Mouse (Mus musculus): ENCODE measurements at regions not wholly inside any gene's neighbourhood (a gene's known extent, or its start where the extent isn't known, plus 50 kb on each side); places are given as distances from the start of the nearest gene placed in this dataset.

DNA sequence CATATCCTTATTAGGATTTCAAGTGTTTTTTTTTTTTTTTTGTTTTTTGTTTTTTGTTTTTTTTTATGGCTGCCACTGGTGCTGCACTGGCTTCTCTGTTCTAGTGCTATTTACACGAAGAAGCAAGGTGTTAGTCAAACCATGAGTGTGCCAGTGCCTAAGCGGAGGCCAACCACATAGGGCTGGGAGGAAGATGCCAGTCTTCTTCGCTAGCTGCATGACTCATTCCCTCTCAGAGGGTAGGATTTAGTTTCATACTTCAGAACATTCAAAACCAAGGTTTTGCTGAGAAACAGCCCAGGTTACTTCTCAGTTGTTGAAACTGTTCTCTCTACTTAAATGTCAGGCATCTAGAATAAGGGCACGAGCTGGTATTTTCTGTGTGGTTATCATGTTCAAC is 72.6 kb downstream of the Icos start:
- no peak overlapping the region for H3K9ac ChIP-seq
- WGBS (ENCODE audit: insufficient replicate concordance) = 58% methylated on average over 4 of the region's 4 CpGs
- H3K9me3 ChIP-seq (replicated peaks) = no peaks in the 10 kb centered on the region
- no peaks in the 10 kb centered on the region for H3K4me1 ChIP-seq (replicated peaks)
- H3K27me3 ChIP-seq = no peaks in the 10 kb centered on the region
- H3K4me2 ChIP-seq = no peak overlapping the region
- H3K27ac ChIP-seq (replicated peaks) = no peak overlapping the region
- ATAC-seq (ENCODE audit: insufficient read depth) = no peak
- no peak overlapping the region for H3K4me3 ChIP-seq (replicated peaks)
- no peaks in the 10 kb centered on the region for H3K36me3 ChIP-seq (replicated peaks)

- H3K36me3 ChIP-seq (replicated peaks) = no peaks in the 10 kb centered on the region
- no peaks in the 10 kb centered on the region for H3K27me3 ChIP-seq
- 59% methylated on average over 1 of the region's 1 CpGs for WGBS (ENCODE audit: insufficient replicate concordance)
- H3K4me2 ChIP-seq = no peak overlapping the region
- no peaks in the 10 kb centered on the region for H3K4me1 ChIP-seq (replicated peaks)
- H3K27ac ChIP-seq (replicated peaks) = no peak overlapping the region
- no peak overlapping the region for H3K9ac ChIP-seq
- no peaks in the 10 kb centered on the region for H3K9me3 ChIP-seq (replicated peaks)
- no peak for ATAC-seq (ENCODE audit: insufficient read depth)
- no peak overlapping the region for H3K4me3 ChIP-seq (replicated peaks)
Observed at GRCm38 (mm10) chr1:61053676-61054075, 75.9 kb downstream of the Icos start.

- H3K27ac ChIP-seq (replicated peaks) = no peak overlapping the region
- H3K4me2 ChIP-seq = no peak overlapping the region
- H3K9me3 ChIP-seq (replicated peaks) = no peaks in the 10 kb centered on the region
- 61% methylated on average over 6 of the region's 6 CpGs for WGBS (ENCODE audit: insufficient replicate concordance)
- no peaks in the 10 kb centered on the region for H3K4me1 ChIP-seq (replicated peaks)
- no peak overlapping the region for H3K4me3 ChIP-seq (replicated peaks)
- no peak overlapping the region for H3K9ac ChIP-seq
- H3K36me3 ChIP-seq (replicated peaks) = no peaks in the 10 kb centered on the region
- no peaks in the 10 kb centered on the region for H3K27me3 ChIP-seq
- ATAC-seq (ENCODE audit: insufficient read depth) = no peak
Observed at GRCm38 (mm10) chr1:61054391-61054790, 76.7 kb downstream of the Icos start.

DNA sequence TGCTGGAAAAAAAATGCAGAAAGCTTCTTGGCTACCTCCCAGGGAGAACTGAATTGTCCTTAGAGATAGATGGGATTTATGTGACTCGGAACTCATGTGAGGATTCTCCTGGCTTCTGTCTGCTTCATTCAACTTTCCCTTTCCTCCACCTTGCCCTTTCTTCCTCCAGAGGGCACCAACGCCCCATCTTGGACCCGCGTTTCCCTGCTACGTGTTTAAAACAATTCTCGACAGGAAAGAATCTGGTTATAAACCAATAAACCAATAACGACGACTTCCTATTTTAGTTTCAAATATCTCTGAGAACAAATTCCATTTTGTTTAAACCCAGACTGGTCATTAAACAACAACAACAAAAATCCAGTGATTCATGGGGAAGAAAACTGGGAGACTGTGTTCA is 77.4 kb downstream of the Icos start:
- no peak for ATAC-seq (ENCODE audit: insufficient read depth)

DNA sequence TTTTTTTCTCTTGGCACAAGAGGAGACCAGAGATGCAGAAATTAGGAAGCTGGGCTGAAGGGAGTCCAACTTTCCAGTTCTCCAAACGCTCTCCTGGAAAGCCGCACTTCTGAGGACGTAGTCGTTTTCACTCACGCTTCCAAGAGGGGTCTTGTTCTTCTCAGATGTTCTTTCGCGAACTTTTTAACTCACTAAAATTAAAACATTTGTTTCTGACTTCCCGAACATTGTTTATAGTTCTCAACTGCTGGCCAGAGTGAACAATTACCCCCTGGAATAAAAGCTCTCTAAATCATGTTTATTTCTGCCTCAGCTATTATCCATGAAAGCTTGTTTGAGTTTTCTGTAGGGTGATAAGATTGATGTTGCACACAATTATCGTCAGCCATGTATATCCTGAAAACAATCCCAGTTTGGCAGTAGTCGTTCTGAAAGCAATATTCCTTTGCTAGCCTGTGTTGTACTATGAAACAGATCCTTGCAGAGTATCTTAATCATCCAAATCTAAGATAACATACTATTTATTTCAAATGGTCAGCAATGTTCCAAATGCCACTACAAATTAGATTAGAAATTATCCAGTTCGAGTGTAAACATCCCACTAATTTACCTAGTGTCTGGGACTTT is 82.3 kb downstream of the Icos start:
- Histone ChIP-seq H3K27ac (replicated peaks) (no peak overlapping the region), H3K36me3 (replicated peaks) (no peaks in the 10 kb centered on the region), H3K9me3 (replicated peaks) (no peaks in the 10 kb centered on the region), H3K4me2 (no peak overlapping the region), H3K9ac (no peak overlapping the region), H3K4me3 (replicated peaks) (no peak overlapping the region), H3K4me1 (replicated peaks) (no peaks in the 10 kb centered on the region), H3K27me3 (no peaks in the 10 kb centered on the region)
- WGBS (ENCODE audit: insufficient replicate concordance) = 55% methylated on average over 11 of the region's 11 CpGs
- no peak for ATAC-seq (ENCODE audit: insufficient read depth)

More for the DNA sequence above, 77.4 kb downstream of the Icos start:
- WGBS (ENCODE audit: insufficient replicate concordance) = 8% methylated on average over 8 of the region's 8 CpGs
- H3K4me3 ChIP-seq (replicated peaks) = no peak overlapping the region
- no peaks in the 10 kb centered on the region for H3K27me3 ChIP-seq
- no peak overlapping the region for H3K4me2 ChIP-seq
- no peak overlapping the region for H3K9ac ChIP-seq
- no peak overlapping the region for H3K27ac ChIP-seq (replicated peaks)
- H3K4me1 ChIP-seq (replicated peaks) = no peaks in the 10 kb centered on the region
- no peaks in the 10 kb centered on the region for H3K36me3 ChIP-seq (replicated peaks)
- no peaks in the 10 kb centered on the region for H3K9me3 ChIP-seq (replicated peaks)

- H3K27me3 ChIP-seq = no peaks in the 10 kb centered on the region
- no peak overlapping the region for H3K27ac ChIP-seq (replicated peaks)
- no peaks in the 10 kb centered on the region for H3K4me1 ChIP-seq (replicated peaks)
- H3K9me3 ChIP-seq (replicated peaks) = no peaks in the 10 kb centered on the region
- H3K9ac ChIP-seq = no peak overlapping the region
- H3K4me2 ChIP-seq = no peak overlapping the region
- H3K4me3 ChIP-seq (replicated peaks) = no peak overlapping the region
- WGBS (ENCODE audit: insufficient replicate concordance) = 50% methylated on average over 3 of the region's 3 CpGs
- H3K36me3 ChIP-seq (replicated peaks) = no peaks in the 10 kb centered on the region
- no peak for ATAC-seq (ENCODE audit: insufficient read depth)
Observed at GRCm38 (mm10) chr1:61061892-61062460, 84.2 kb downstream of the Icos start.

DNA sequence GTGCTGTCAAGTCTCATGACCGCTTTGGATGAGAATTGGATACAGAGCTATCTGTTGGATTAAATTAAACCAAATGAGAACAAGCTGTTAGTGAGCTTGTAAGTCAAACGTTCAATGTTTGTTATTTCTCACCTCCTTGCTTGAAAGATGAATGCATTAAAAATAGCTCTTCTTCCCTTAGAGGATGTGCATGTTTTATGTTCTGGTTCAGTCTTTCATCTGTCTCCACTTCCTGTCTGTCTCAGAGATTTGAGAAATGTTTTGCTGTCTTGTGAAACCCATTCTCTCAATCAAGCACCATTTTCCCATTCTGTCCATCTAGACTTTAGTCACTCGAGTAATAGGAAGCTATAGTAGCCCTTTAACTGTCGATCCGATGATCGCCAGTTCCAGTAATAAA is 90.4 kb downstream of the Icos start:
- H3K9me3 ChIP-seq (replicated peaks) = no peaks in the 10 kb centered on the region
- no peak overlapping the region for H3K9ac ChIP-seq
- H3K4me2 ChIP-seq = no peak overlapping the region
- no peaks in the 10 kb centered on the region for H3K27me3 ChIP-seq
- no peaks in the 10 kb centered on the region for H3K36me3 ChIP-seq (replicated peaks)
- no peak overlapping the region for H3K4me3 ChIP-seq (replicated peaks)
- 66% methylated on average over 6 of the region's 6 CpGs for WGBS (ENCODE audit: insufficient replicate concordance)
- H3K4me1 ChIP-seq (replicated peaks) = no peaks in the 10 kb centered on the region
- no peak overlapping the region for H3K27ac ChIP-seq (replicated peaks)
- no peak for ATAC-seq (ENCODE audit: insufficient read depth)

DNA sequence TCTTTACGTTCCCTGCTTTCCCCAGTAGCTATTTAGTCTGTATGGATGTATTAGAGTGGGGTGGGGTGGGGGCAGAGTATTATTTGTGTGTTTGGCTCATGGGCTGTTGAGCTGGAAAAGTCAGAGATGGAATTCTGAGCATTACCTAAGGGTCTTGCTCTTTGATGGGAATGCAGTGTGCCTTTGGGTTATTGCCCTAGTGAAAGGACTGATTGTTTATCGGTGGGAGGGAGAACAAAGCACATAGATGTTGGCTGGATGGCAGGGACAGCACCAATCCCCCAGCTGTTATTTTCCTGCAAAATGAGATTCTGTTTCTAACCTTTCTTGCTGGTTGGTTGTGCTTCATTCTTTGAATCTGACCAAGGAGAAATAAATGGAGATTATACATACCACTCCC is 96.4 kb downstream of the Icos start:
- Histone ChIP-seq H3K36me3 (replicated peaks) (no peaks in the 10 kb centered on the region), H3K27ac (replicated peaks) (no peak overlapping the region), H3K9me3 (replicated peaks) (no peaks in the 10 kb centered on the region), H3K4me1 (replicated peaks) (no peaks in the 10 kb centered on the region), H3K27me3 (no peaks in the 10 kb centered on the region), H3K4me2 (no peak overlapping the region), H3K4me3 (replicated peaks) (no peak overlapping the region), H3K9ac (no peak overlapping the region)
- ATAC-seq (ENCODE audit: insufficient read depth) = no peak
- 58% methylated on average over 2 of the region's 2 CpGs for WGBS (ENCODE audit: insufficient replicate concordance)

GRCm38 (mm10) chr1:61075335-61075734 is 97.6 kb downstream of the Icos start:
- no peak overlapping the region for H3K27ac ChIP-seq (replicated peaks)
- no peak overlapping the region for H3K9ac ChIP-seq
- 43% methylated on average over 1 of the region's 1 CpGs for WGBS (ENCODE audit: insufficient replicate concordance)
- H3K4me3 ChIP-seq (replicated peaks) = no peak overlapping the region
- no peaks in the 10 kb centered on the region for H3K27me3 ChIP-seq
- no peaks in the 10 kb centered on the region for H3K36me3 ChIP-seq (replicated peaks)
- H3K9me3 ChIP-seq (replicated peaks) = no peaks in the 10 kb centered on the region
- no peak overlapping the region for H3K4me2 ChIP-seq
- no peak for ATAC-seq (ENCODE audit: insufficient read depth)
- no peaks in the 10 kb centered on the region for H3K4me1 ChIP-seq (replicated peaks)

DNA sequence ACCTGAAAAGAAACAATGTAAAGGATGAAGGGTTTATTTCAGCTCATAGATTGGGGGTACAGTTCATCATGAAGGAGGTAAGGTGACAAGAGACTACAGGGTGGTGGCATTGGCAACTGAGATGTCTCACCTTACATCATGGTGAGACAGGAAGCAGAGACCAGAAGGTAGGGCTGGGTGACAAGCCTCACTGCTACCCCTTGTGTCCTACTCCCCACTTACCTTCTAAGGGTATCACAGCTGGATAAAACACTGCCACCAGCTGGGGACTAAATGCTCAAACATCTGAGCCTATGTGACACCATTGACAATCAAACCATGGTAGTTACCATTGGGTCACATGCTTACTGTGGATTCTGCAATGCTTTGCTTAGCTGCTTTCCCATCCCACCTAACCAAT is 107.0 kb downstream of the Icos start:
- H3K36me3 ChIP-seq (replicated peaks) = no peaks in the 10 kb centered on the region
- no peak overlapping the region for H3K27ac ChIP-seq (replicated peaks)
- no peaks in the 10 kb centered on the region for H3K27me3 ChIP-seq
- no peak overlapping the region for H3K9ac ChIP-seq
- no peaks in the 10 kb centered on the region for H3K9me3 ChIP-seq (replicated peaks)
- H3K4me2 ChIP-seq = no peak overlapping the region
- no peak for ATAC-seq (ENCODE audit: insufficient read depth)
- no peak overlapping the region for H3K4me3 ChIP-seq (replicated peaks)
- H3K4me1 ChIP-seq (replicated peaks) = no peaks in the 10 kb centered on the region

DNA sequence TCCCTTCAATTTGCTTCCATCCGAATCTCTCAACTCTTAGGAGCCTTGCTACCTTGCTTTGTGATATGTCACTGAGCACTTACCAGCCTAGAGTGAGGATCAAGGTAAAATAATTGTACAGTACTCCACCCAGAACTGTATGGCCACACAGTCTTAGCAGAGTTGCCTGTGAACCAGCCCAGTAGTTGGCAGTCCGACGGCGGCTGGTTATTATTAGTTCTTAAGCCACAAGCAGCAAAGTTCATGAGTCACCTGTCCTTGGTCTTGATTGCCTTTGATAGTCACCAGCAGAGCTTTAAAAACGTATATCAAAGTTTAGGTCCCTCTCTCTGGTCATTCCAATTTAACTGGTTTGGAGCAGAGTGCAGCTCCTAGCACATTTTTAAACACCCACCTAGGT is 109.1 kb downstream of the Icos start:
- H3K36me3 ChIP-seq (replicated peaks) = no peaks in the 10 kb centered on the region
- H3K9me3 ChIP-seq (replicated peaks) = no peaks in the 10 kb centered on the region
- WGBS (ENCODE audit: insufficient replicate concordance) = 60% methylated on average over 5 of the region's 5 CpGs
- no peak for ATAC-seq (ENCODE audit: insufficient read depth)
- no peaks in the 10 kb centered on the region for H3K27me3 ChIP-seq
- no peak overlapping the region for H3K4me3 ChIP-seq (replicated peaks)
- no peak overlapping the region for H3K4me2 ChIP-seq
- no peak overlapping the region for H3K27ac ChIP-seq (replicated peaks)
- no peak overlapping the region for H3K9ac ChIP-seq
- H3K4me1 ChIP-seq (replicated peaks) = no peaks in the 10 kb centered on the region

- no peaks in the 10 kb centered on the region for H3K36me3 ChIP-seq (replicated peaks)
- WGBS (ENCODE audit: insufficient replicate concordance) = 43% methylated on average over 1 of the region's 1 CpGs
Observed at GRCm38 (mm10) chr1:61090801-61091200, 113.1 kb downstream of the Icos start.

More at GRCm38 (mm10) chr1:61090801-61091200, 113.1 kb downstream of the Icos start:
- ATAC-seq (ENCODE audit: insufficient read depth) = no peak
- H3K4me3 ChIP-seq (replicated peaks) = no peak overlapping the region
- H3K27me3 ChIP-seq = no peaks in the 10 kb centered on the region
- no peak overlapping the region for H3K9ac ChIP-seq
- H3K4me1 ChIP-seq (replicated peaks) = no peaks in the 10 kb centered on the region
- no peak overlapping the region for H3K4me2 ChIP-seq
- no peak overlapping the region for H3K27ac ChIP-seq (replicated peaks)
- H3K9me3 ChIP-seq (replicated peaks) = no peaks in the 10 kb centered on the region

All from liver, embryonic 15.5 days (tissue).